Mouse (Mus musculus): Measurements from ENCODE around the gene Ppt2. TPM values are rescaled to one million over a fixed set of nuclear protein-coding genes. Genes with fewer than 3 reads are reported as not detected.

Ppt2 gene
- total RNA-seq, 2 experiments from 2014 or later: 52.6 to 62.3 TPM

Other genes with a start within 250 kb of the Ppt2 start
- gene BC051142, start 229.7 kb downstream of the Ppt2 start, total RNA-seq (2021): 1 to 10 TPM; 5.8 to 6.3 TPM
- not detected for gene Btnl4, start 151.2 kb downstream of the Ppt2 start, total RNA-seq (2021)
- gene Btnl6, start 111.2 kb downstream of the Ppt2 start, total RNA-seq (2021): not detected
- 10 to 100 TPM; 36.1 to 37.1 TPM for gene Notch4, start 64.2 kb downstream of the Ppt2 start, total RNA-seq (2021)
- gene Gpsm3, start 38.7 kb downstream of the Ppt2 start, total RNA-seq (2021): 10 to 100 TPM in 1 of 2 experiments, 1 to 10 TPM in 1; 8.1 to 11.9 TPM
- gene Pbx2, start 37.2 kb downstream of the Ppt2 start, total RNA-seq (2021): 10 to 100 TPM; 61.7 to 63.6 TPM
- 1 to 10 TPM; 9.0 to 9.2 TPM for gene Ager, start 30.6 kb downstream of the Ppt2 start, total RNA-seq (2021)
- gene Rnf5, start 24.8 kb downstream of the Ppt2 start, total RNA-seq (2021): 10 to 100 TPM; 66.5 to 74.2 TPM
- 10 to 100 TPM; 73.4 to 77.7 TPM for gene Agpat1, start 24.2 kb downstream of the Ppt2 start, total RNA-seq (2021)
- gene Egfl8, start 12.5 kb downstream of the Ppt2 start, total RNA-seq (2021): 10 to 100 TPM; 10.8 to 14.2 TPM
- gene Prrt1, start 1.0 kb upstream of the Ppt2 start, total RNA-seq (2021): 10 to 100 TPM; 10.7 to 11.5 TPM
- gene Fkbpl, start 16.3 kb upstream of the Ppt2 start, total RNA-seq (2021): 10 to 100 TPM; 13.2 to 16.3 TPM
- 10 to 100 TPM; 48.1 to 52.3 TPM for gene Atf6b, start 18.6 kb upstream of the Ppt2 start, total RNA-seq (2021)
- 10 to 100 TPM; 29.4 to 33.0 TPM for gene Tnxb, start 42.0 kb upstream of the Ppt2 start, total RNA-seq (2021)
- gene C4b, start 115.4 kb upstream of the Ppt2 start, total RNA-seq (2021): 100 to 1,000 TPM; 105 to 151 TPM
- 1,000 to 10,000 TPM; 3,967 to 4,457 TPM for gene Cyp21a1, start 176.1 kb upstream of the Ppt2 start, total RNA-seq (2021)
- 10 to 100 TPM; 49.1 to 49.5 TPM for gene Stk19, start 208.4 kb upstream of the Ppt2 start, total RNA-seq (2021)
- gene Dxo, start 208.5 kb upstream of the Ppt2 start, total RNA-seq (2021): 10 to 100 TPM; 72.5 to 73.2 TPM
- 10 to 100 TPM; 70.9 to 80.2 TPM for gene Skiv2l, start 221.7 kb upstream of the Ppt2 start, total RNA-seq (2021)
- gene Nelfe, start 221.9 kb upstream of the Ppt2 start, total RNA-seq (2021): 10 to 100 TPM; 58.2 to 60.6 TPM
- gene Cfb, start 234.0 kb upstream of the Ppt2 start, total RNA-seq (2021): 100 to 1,000 TPM in 1 of 2 experiments, 10 to 100 TPM in 1; 18.7 to 137 TPM